Mouse (Mus musculus): ENCODE measurements around the gene Cactin.

The Cactin gene

DNA sequence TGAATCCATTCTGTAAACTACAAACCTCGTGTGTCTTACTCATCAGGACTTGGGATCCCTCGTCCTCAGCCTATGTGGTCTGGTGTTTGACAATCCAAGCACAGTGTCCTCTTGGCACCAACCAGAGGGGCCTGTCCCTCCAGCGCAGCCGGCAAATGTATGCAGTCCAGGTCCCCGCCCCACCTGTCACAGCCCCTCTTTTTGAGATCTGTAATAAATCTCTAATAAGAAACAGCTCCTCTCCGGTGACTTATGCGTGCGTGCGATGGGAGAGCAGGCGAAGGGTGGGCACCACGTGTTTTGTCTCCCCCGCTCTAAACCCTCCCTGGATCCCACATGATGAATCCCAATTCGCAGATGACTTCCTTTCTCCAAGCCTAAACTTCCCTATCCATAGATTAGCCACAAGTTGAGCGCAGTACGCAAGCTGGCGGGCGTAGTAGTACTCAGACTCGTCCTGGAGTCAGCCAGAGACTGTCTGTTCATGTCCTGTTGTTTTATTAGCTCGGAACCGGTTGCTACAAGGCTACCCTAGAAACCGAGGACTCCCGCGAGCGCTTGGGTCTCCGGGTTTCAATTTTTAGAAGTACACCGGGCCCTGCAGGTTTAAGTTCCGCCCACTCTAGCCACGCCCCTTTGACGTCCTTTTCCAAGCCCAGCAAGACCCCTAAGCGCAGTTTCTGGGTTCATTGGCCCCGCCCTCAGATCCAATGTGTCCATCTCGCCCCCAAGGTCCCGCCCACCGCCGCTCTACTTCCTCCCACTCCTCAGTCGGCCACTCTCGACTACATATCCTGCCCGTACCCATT is 958 bp upstream of the Cactin start:
- DNase-seq = peak in 1 of 2 experiments; percentile 53

DNA sequence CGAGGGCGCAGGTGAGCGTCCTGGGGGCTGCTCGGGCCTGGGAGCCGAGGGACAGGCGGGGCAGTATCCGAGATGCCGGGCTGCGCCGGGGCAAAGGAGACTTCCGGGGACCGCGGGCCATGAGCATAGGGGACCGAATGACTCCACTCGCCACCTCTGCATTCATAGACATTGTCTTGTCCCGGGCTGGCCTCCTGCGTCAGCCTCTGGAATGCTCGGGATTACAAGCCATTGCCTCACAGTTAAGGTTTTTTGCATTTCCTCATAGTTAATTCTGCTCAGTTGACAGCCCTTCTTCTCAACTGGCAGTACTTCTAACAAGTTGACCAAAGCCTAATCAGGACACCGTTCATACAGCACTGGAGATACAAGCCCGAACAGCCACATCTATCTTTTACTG is 533 bp downstream of the Cactin start:
- no peak for DNase-seq

DNA sequence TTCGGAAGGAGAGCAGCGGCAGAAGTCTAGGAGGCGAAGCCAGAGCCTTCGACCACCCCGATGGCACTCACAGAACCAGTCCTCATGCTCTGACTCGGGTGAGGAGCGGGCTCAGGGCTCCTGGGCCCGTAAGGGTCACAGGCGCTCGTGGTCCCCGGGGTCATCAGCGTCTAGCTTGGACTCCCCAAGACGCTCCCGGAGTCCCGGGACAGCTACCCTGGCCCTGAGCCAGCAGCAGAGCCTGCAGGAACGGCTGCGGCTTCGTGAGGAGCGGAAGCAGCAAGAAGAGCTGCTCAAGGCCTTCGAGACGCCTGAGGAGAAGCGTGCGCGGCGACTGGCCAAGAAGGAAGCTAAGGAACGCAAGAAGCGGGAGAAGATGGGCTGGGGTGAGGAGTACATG is 1.5 kb downstream of the Cactin start:
- DNase-seq = peak; percentile 12 to 59

DNA sequence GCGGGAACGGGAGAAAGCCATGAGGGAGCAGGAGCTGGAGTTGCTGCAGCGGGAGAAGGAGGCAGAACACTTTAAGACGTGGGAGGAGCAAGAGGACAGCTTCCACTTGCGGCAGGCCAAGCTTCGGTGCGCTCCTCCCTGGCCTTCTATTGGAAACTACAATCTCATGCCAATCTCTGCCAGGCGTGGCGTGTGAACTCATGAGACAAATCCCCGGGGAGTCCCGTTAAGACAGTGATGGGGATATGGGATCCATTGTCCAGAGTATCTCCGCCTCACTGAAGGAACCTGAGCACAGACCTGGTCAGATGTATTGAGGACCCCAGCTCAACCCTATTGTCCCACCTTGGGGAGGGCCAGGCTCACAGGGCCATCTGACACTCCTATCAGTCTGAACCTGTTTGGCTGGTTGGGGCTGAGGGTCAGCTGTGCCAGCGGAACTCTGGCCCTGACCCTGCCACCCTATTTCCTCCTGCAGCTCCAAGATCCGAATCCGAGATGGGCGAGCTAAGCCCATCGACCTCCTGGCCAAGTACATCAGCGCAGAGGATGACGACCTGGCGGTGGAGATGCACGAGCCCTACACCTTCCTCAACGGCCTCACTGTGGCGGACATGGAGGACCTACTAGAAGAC is 2.4 kb downstream of the Cactin start:
- no peak for DNase-seq

DNA sequence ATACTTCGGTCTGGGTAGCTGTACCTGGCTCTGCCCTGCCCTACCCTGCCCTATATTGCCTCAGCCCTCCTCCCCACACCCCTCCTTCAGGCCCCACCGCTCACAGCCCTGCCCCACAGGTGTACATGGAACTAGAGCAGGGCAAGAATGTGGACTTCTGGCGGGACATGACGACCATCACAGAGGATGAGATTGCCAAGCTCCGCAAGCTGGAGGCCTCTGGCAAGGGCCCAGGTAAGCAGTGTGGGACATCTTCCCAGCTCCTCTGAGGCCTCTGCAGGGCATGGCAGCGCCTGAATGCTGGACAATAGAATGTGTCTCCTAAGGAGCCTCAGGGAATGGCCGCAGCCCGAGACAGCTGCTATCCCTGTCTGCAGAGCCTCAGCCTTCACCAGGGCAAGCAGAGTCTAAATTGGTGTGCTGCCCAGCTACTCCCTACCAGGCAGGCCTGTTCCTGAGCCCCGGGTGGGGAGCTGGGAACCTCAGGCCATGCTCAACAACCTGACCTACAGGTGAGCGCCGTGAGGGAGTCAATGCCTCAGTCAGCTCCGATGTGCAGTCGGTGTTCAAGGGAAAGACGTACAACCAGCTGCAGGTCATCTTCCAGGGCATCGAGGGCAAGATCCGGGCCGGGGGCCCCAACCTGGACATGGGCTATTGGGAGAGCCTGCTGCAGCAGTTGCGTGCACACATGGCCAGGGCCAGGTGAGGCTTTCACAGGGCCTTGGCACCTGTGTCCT is 3.1 kb downstream of the Cactin start:
- peak in 1 of 2 experiments; percentile 45 for DNase-seq

DNA sequence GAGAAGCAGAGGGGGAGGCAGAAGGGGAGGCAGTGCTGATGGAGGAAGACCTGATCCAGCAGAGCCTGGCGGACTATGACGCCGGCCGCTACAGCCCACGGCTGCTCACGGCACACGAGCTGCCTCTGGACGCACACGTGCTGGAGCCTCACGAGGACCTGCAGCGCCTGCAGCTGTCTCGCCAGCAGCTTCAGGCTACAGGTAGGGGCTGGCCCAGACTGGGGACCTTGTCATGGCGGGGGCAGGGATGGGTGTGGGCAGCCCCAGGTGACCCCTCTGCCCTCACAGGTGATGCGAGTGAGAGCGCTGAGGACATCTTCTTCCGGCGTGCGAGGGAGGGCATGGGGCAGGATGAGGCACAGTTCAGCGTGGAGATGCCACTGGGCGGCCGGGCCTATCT is 4.3 kb downstream of the Cactin start:
- DNase-seq = peak in 1 of 2 experiments; percentile 26

DNA sequence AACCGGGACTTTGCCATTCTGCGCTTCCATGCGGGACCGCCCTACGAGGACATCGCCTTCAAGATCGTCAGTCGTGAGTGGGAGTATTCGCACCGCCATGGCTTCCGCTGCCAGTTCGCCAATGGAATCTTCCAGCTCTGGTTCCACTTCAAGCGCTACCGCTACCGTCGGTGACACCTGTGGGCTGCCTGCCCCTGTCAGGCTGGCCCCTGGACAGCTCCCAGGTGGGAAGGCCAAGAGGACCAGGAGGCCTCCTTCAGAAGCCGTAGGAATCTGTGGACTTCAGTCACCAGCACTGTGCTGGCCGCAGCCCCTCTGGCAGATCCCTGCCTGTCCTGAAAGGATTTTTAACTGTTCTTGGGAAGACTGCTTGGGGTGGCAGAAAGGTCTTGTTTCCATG is 4.9 kb downstream of the Cactin start:
- DNase-seq = peak in 1 of 2 experiments; percentile 28

DNA sequence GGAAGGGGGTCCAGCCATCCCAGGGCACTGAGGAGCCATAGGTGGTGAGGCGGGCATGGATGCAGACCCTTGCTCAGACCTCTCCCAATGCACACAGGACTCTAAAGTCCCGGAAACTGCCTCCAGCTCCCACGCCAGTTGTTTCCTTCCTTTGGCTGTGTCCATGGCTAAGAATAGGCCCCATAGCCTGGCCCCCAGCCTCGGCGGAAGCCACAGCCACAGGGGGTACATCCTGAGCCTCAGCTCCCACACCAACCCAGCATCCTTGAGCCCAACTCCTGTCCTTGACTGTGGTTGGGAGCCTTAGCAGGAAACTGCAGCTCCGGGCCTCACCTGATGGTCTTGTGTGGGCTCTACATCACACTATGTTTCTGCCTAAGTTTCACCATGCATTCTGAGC is 6.0 kb downstream of the Cactin start:
- no peak for DNase-seq

DNA sequence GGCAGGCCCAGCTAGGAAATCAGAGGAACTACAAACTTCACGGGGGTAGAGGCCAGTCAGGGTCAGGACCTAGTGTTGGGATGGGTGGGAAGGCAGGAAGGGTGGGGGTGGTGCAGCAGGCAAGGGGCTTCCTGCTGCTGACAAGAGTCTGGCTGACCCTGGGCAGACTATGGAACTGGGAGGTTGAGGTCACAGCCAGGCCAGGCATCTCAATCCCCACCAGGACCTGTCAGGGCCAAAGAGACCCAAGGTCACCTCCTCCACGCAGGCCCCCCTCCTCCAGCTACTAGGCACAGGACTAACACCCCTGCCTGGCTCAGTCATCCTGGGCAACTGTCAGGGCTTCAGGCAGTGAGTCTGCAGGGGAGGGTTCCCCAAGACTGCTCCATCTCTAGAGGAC is 7.1 kb downstream of the Cactin start:
- DNase-seq = no peak

DNA sequence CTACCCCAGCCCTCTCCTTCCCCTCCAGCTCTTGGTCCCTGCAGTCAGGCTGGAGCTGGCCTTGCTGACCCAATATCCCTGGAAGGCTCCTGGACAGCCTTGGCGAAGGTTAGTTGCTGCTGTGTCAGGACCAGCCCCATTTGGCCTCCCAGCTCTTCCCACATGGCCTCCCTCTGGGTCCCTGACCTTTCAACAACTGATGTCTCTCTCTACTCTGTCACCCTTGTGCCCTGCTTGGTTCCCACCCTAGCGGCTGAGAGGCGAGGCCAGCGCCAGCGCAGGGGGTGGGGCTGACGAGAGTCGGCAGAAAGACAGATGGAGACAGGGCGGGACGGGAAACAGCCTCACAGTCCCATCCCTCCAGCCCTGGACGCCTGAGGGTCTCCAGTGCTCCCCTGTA is 7.5 kb downstream of the Cactin start, which contains the start of gene Tbxa2r:
Gene Tbxa2r, plus strand, starts transcription at position 346 of the 400 bp plus-strand sequence.
- DNase-seq = peak in 1 of 2 experiments; percentile 44

DNA sequence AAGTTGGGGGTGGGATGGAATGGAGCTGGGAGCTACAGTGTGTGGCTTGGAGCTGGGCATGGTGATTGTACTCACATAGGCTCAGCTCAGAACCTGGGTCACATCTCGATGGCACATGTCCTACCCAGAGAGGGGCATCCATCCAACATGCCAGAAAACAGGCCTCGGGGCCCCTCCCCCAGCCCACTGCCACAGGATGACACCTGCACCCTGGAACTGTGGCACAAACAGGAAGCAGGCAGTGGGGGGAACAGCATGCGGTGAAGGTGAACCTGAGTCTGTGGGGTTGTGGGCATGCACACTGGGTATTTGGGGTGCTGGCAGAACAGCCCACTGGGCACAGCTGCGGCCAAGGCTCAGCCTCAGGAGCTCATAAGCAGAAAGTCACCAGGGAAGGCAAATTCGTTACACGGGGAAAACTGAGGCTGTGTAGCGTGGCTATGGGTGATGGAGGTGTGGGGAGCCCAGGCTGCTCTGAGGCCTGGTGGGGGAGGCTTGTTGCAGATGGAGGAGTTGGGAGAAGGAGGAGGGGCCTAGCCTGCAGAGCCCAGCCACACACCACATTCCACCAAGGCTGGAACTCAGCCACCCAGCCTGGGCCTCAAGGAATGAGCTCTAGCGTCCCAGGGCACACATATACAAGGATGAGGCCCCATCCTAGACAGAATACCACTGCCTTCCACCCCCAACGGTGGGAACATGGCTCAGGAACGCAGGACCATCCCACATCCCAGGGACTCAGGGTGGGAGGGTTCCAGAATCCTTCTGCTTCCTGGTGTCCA is 8.5 kb downstream of the Cactin start:
- no peak for DNase-seq

DNA sequence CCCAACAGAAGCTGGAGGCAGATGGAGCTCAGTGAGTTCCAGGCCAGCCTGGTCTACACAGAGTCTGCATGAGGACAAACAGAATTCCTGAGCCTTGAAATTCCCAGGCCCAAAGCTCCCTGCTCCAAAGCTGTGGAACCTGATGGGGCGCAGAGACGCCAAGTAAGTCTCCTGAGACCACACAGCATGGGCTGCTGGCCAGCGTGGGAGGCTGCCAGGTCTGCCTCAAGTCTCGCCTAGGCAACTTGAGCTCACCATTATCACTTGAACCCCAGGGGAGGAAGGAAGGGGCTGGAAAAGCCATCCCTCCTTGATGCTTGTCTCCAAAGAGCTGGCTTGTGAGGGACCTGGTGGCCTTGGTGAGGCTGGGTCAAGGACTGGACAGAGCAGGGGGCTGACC is 9.1 kb downstream of the Cactin start:
- DNase-seq = no peak

DNA sequence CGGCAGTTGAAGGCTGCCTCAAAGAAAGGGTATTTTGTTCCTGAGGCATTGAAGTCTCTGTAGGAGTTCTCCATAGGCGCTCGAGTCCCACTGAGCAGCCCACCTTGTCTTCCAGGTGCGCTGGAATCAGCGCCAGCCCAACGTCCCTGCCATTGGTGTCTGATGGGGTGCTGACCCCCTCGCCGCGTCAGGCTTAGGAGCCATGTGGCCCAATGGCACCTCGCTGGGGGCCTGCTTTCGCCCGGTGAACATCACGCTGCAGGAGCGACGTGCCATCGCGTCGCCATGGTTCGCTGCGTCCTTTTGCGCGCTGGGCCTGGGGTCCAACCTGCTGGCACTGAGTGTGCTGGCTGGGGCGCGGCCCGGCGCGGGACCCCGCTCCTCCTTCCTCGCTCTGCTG is 11.4 kb downstream of the Cactin start:
- no peak for DNase-seq

DNA sequence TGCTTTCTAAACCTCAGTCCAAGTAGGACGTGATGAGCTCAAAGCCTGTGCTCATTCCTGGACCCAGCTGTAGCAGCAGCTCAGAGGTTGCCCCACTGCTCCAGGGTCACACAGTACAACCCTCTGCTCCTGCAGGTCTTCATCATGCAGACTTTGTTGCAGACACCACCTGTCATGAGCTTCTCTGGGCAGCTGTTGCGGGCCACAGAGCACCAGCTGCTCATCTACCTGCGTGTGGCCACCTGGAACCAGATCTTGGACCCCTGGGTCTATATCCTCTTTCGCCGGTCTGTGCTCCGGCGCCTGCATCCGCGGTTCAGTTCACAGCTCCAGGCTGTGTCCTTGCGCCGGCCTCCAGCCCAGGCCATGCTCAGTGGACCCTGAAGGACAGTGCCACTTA is 13.4 kb downstream of the Cactin start:
- no peak for DNase-seq

DNA sequence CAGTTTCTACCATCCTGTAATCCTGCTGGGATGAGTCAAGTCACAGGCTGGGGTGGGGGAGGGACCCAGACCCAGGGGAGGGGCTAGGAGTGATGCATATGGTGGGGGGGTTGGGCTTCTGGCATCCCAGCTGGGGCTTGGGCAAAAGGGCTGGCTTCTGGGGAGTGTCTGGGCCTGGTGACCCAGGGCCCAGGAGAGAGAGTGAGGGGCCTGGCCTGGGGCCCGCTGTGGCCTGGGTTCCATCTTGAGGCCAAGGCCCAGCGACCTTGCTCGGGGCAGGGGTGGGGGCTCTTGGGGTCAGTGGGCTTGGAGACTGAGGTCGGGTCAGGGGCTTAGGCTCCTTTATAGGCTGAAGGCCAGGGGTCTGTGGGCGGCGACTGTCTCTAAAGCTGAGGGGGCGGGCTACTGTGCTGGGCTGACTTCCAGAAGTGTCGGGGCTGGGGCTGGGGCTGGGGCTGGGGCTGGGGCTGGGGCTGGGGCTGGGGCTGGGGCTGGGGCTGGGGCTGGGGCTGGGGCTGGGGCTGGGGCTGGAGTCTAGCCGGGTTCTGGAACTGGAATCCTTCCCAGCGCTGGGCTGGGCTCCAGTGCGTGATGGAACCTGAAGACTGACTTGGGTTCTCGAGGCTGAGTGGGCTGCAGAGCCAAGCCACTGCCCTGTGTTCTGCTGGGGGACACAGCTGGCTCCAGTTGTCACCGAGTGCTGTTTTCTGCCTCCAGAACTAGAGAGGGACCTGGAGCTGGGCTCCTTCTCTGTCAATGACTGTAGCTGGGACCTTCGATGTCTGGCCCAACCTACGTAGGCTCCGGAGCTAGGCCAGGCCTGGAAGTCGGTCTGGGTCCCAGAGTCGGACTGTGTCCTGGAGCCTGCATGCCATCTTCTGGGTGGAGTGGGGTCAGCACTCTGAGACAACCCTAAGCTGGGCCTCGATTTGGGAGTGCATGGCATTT is 14.8 kb downstream of the Cactin start:
- DNase-seq = no peak

DNA sequence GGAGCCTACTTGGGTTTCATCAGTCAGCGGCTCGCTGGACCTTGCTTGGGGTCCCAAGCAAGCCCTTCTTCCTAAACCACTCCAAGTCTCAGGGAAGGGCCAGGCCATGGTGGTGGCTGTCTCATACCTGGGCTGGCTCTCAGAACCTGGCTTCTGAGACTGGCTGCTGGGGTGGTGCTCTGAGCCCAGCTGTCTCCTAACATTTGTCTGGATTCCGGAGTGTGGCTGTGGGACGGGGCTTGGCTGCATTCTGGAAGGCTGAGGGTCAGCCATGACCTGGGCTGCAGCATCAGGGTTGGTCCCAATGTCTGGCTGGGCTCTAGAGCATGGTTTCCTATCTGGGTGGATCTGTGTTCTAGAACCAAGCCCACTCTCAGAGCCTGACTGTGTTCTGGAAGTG is 15.7 kb downstream of the Cactin start:
- DNase-seq = no peak

DNA sequence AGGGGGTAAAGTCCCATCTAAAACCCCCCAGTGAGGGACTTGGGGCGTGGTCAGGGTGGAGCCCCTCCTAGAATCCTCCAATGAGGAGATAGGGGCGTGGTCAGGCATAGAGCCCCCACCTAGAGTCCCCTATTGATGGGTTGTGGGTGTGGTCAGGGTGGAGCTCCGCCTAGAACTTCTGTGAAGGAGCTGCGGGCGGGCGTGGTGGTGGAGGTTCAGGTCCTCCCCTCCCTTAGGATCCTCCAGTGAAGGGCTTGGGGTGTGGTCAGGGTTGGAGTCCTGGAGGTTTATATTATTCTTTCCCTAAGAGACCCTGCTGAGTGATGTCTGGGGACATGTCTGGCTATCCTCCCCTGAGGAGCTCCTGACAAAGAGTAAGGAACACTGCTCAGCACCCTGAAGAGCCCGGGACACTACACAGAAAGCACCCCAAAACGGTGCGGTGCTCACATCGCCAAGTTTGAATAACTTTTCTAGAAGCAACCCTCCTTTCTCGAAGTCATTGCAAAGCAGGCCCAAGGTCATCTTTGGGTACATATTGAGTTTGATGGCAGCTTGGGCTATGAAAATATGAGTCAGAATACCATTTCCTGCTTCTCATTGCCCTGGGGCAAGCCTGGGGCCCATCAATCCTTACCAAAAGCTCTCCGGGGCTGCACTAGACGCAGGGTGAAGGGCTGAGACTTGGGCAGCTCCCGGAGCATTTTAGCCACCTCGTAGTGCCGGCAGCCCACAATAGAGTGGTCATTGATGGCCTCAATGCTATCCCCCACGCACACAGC is 19.8 kb downstream of the Cactin start:
- no peak for DNase-seq

DNA sequence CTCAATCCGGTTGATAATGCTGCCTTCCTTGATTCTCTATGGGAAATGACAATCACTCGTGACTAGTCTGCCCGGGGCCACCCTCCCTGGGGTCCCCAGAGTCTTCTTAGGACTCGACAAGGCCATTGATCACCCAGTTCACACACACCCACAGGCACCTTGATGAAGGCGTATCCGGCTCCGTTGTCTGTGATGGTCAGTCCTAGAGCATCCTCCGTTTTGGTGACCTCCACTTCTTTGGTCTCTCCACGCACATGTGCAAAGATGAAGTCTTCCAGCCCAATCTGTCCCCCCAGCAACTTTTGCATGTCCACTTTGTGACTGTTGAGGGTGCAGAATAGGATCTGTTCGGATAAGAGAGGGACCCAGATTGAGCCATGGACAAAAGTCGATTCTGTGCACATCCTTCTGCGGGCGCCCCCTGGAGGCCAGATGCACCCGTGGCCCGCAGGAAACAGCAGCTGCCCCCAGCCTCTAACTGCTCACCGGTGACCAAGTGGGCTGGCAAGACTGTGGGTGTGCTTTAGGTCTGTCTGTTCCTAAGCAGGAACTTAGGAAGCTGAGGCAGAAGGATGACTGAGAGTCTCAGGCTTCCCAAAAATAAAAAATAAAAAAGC is 20.5 kb downstream of the Cactin start:
- DNase-seq = peak; percentile 70 to 86

DNA sequence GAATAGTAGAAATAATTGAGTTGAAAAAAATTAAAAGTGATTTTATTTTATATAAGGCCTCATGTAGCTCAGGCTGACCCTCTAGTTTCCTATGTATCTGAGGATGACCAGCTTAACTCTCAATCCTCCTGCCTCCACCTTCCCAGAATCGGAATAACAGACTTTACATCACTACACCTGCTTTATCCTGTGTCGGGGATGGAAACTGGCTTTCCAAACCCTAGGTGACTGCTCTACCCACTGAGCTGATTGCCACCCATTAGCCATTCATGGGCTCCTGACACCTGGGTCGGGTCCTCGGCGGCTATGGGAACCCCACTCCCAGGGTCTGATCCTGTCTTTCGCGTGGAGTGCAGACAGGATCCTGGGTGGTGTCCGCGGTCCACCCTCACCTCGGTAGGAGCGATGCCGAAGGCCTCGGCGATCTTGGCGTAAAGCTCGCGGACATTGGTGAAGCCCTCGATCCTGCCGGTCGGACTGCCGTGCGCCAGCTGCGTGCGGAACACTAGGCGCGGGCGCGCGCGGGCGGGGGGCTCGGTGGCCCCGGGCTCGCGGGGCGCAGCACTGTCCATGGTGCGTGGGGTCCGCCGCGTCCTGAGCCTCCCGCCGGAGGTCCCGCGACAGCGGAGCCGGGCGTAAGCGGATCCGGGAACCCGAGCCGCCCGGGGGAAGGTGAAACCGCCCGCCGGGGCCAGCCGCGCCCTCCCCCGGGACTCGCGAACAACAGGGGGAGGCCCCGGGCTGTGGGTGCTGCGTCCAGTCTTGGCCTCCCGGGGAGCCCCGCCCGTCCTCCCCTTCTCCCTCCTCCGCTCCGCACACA is 22.0 kb downstream of the Cactin start, which contains the start of gene Gipc3:
Gene Gipc3, minus strand, starts transcription at position 581 of the 820 bp plus-strand sequence.
- no peak for DNase-seq
